Mouse (Mus musculus) small intestine, adult 2 months (tissue): ENCODE data around the gene Upf1. TPM values are rescaled to one million over a fixed set of nuclear protein-coding genes. Genes with fewer than 3 reads are reported as not detected.
A peak's percentile ranks its signal among the peaks of the same experiment; 100 is the strongest.

Experiments
- H3K27ac ChIP-seq: fragments of 200-500 bp; 2 replicates; pipeline ENCODE4 v1.5.1; 2012; ENCODE audit warnings: low read depth, low read length, control low read depth, inconsistent platforms; ENCODE audit not compliant: insufficient read depth
- H3K27me3 ChIP-seq: fragments of 200-500 bp; 2 replicates; pipeline ENCODE4 v1.6.1; 2012; ENCODE audit warnings: mild to moderate bottlenecking, moderate library complexity, low read length, inconsistent platforms; ENCODE audit not compliant: control insufficient read depth, insufficient read depth
- H3K36me3 ChIP-seq: fragments of 200-500 bp; 2 replicates; pipeline ENCODE4 v1.6.1; 2012; ENCODE audit warnings: mild to moderate bottlenecking, low read length, control low read depth, inconsistent platforms; ENCODE audit not compliant: control insufficient read depth, insufficient read depth
- H3K4me1 ChIP-seq: fragments of 200-500 bp; 2 replicates; pipeline ENCODE4 v1.6.1; 2012; ENCODE audit warnings: low read length, inconsistent platforms, mixed read lengths; ENCODE audit not compliant: control insufficient read depth, insufficient read depth, insufficient read length
- H3K4me3 ChIP-seq: fragments of 200-500 bp; 2 replicates; pipeline ENCODE4 v1.5.1; 2012; ENCODE audit warnings: low read depth, mild to moderate bottlenecking, control low read depth, inconsistent platforms, low read length, moderate library complexity
- CTCF ChIP-seq: fragments of 200-500 bp; IDR thresholded peaks from 2 replicates; pipeline ENCODE4 v1.5.1; 2012; ENCODE audit warnings: low read depth, mild to moderate bottlenecking, control low read depth, inconsistent platforms, low read length, moderate library complexity, mixed read lengths; ENCODE audit not compliant: insufficient replicate concordance, insufficient read length; ENCODE audit errors: extremely low read depth
- POLR2A ChIP-seq: fragments of 200-500 bp; IDR thresholded peaks from 2 replicates; pipeline ENCODE4 v1.6.1; 2012; ENCODE audit warnings: low read depth, mild to moderate bottlenecking, control low read depth, inconsistent platforms, low read length, moderate library complexity
- WGBS: fragments of 180-500 bp; shearing (Covaris S2); methylation state at CpG from one replicate; pipeline ENCODE4 v1.1.7; 2018; 5-methylcytosine and 5-hydroxymethylcytosine counted together
- polyA plus RNA-seq: library from polyadenylated mRNA; depleted of rRNA; stranded (reverse); fragments of >200 nt; gene quantifications from 2 replicates; pipeline ENCODE4 v1.2.3, GENCODE M21; 2012

Upf1 gene
- polyA plus RNA-seq, 1 experiment: 43.8 TPM

DNA sequence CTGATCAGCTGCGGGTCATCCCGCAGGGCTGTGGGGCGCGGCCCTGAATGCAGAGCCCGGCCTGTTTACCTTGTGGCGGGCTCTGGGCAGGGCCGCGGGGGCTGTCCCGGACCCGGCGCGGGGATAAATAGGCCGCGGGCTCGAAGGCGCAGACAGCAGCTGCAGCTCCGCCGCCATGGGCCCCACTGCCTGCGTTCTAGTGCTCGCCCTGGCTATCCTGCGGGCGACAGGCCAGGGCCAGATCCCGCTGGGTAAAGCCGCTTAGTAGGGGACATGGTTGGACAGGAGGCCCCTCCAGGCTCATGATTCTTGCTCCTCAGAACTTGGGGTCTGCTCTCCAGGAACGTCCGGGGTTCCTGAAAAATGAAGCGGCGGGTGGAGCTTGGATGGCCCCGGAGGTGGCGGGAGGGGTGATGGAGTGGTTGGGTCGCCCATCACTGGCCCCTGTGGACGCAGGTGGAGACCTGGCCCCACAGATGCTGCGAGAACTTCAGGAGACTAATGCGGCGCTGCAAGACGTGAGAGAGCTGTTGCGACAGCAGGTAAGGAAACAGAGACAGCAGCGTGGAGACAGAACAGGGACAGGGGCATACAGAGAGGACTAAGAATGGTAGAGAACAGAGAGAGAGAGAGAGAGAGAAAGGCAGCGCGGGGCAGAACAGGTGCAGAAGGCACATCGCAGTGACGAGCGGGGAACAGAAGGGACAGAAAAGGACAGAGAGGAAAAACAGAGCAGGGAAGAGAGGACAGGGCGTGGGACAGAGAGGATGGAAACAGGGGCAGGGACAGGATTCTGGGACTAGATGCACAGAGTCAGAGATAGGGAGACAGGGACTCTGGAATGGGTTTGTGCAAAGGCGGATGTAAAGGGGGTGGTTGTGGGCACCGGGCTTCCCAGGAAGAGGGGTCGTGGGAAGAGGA is 20.6 kb upstream of the Upf1 start, which contains the start of gene Comp:
Comp (plus strand) TSS at position 162 of the 921 bp plus-strand sequence.
- no peak for TF ChIP-seq POLR2A
- TF ChIP-seq CTCF: no peak
- H3K27ac ChIP-seq: no peak within 1 kb of the TSS
- peaks cover 22% of the 10 kb centered on the region for H3K4me1 ChIP-seq
- peaks cover 52% of the 10 kb centered on the region for H3K27me3 ChIP-seq
- no peaks in the 10 kb centered on the region for H3K36me3 ChIP-seq
- 6% methylated on average over 47 of the region's 47 CpGs for WGBS
- H3K4me3 ChIP-seq: peak within 1 kb of the TSS; percentile 54

DNA sequence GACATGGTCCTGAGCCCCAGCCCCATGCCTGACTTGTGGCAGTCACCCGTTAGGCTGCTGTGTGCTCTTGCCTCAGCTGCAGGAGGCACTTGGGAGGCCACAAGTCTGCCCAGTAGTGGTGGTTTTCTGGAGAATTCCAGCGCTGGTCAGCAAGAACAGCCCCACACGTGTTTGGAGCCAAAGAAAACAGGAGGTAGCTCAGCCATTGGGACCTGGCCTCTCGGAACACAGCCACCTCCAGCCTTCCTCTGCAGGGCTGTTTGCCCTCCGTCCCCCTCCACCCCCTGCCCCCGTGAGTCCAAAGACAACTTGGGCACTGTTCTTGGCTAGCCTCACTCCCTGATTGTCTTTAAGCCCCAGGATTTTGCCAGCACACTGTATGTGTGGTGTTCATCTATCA is 18.9 kb upstream of the Upf1 start:
- WGBS: 79% methylated on average over 6 of the region's 6 CpGs
- TF ChIP-seq CTCF: no peak
- Histone ChIP-seq H3K4me3 (no peak overlapping the region), H3K4me1 (peaks cover 22% of the 10 kb centered on the region), H3K36me3 (no peaks in the 10 kb centered on the region), H3K27ac (no peak overlapping the region), H3K27me3 (peaks cover 49% of the 10 kb centered on the region)

DNA sequence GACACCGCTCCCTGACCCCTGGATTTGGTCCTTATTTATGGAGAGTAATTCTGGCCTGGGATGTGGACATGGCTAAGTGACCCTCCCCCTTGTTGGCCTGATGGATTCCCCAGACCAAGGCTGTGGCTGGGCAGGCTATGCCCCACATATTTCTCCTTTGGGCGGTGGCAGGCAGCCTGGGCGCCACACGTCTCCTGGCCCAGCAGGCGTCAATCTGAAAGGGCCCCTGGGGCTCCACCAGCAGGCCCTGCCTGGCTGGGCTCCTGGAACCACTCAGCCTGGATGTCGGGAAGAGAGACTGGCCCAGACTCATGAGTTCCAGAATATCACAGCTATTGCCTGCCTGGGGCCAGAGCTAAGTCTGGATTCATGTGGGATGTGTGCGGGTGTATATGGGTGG is 17.4 kb upstream of the Upf1 start:
- Histone ChIP-seq H3K4me3 (no peak overlapping the region), H3K27ac (no peak overlapping the region), H3K27me3 (peaks cover 34% of the 10 kb centered on the region), H3K36me3 (no peaks in the 10 kb centered on the region), H3K4me1 (peaks cover 13% of the 10 kb centered on the region)
- WGBS: 92% methylated on average over 7 of the region's 7 CpGs
- TF ChIP-seq POLR2A: no peak
- no peak for TF ChIP-seq CTCF

DNA sequence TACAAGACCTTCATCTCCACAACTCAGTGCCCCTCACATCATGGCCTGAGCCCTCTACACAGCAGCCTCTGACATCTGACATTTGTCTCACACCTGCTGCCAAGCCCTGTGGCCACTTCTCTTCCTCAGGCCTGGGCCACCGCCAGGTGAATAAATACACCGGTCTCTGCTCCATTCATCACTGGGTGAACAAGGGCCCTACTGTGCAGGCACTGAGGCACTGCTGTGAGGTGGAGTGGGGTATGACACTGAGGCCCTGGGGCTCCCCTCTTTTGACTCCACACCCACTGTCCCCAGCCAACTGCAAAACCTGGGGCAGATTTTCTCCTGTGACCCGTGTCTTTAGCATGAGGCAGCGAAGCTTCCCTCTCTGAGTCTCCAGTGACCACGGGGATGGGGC is 13.5 kb upstream of the Upf1 start:
- 60% methylated on average over 5 of the region's 5 CpGs for WGBS
- Histone ChIP-seq H3K4me1 (peaks cover 8% of the 10 kb centered on the region), H3K27me3 (no peaks in the 10 kb centered on the region), H3K36me3 (no peaks in the 10 kb centered on the region), H3K4me3 (no peak overlapping the region), H3K27ac (no peak overlapping the region)
- TF ChIP-seq POLR2A: no peak
- no peak for TF ChIP-seq CTCF

DNA sequence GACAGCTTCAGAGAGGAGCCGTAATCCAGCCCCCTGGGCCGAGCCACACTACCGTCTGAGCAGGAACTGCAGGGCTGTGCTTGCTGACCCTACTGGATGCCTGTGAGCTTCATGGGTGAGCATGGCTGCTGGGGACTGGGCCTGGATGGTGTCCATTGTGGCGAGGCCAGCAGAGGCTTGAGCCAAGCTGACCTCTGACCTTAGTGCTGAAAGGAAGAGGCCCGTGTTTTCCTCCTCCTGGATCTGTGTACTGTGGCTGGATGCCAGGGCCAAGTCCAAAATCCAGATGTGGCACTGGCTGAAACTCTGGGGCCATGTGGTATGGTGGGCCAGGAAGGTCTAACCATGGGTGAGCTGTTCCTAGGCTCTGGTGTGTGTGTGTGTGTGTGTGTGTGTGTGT is 11.0 kb upstream of the Upf1 start:
- Histone ChIP-seq H3K4me3 (no peak overlapping the region), H3K27me3 (no peaks in the 10 kb centered on the region), H3K36me3 (no peaks in the 10 kb centered on the region), H3K4me1 (peaks cover 8% of the 10 kb centered on the region), H3K27ac (no peak overlapping the region)
- 32% methylated on average over 5 of the region's 5 CpGs for WGBS
- no peak for TF ChIP-seq POLR2A

DNA sequence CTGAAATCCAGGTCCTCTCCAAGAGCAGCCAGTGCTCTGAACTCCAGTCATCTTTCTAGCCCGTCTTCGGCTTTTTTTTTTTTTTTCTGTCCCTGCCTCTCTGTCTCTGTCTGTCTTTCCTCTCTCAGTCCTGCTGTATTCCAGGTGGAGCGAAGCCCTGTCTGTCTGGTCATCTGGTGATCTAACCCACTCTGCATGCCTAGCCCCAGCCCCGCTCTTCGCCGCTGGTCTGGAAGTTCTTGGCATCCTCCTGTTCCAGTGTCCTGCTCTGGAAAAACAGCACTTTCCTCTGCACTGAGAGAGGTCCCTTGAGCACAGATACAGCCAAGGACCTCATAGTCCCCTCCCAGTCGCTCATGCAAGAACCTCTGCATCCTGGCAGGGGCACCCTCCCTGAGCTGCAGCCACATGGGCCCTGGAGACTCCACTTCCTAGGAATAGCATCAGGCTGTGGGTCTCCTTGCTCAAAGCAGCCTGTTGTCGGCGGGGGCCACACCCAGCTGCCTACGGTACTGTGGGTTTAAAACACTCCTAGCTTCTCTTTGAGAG is 8.5 kb upstream of the Upf1 start:
- no peaks in the 10 kb centered on the region for H3K27me3 ChIP-seq
- no peaks in the 10 kb centered on the region for H3K36me3 ChIP-seq
- H3K4me1 ChIP-seq: peaks cover 8% of the 10 kb centered on the region
- no peak overlapping the region for H3K4me3 ChIP-seq
- TF ChIP-seq CTCF (no peak), POLR2A (no peak)
- H3K27ac ChIP-seq: no peak overlapping the region
- WGBS: 84% methylated on average over 10 of the region's 10 CpGs

DNA sequence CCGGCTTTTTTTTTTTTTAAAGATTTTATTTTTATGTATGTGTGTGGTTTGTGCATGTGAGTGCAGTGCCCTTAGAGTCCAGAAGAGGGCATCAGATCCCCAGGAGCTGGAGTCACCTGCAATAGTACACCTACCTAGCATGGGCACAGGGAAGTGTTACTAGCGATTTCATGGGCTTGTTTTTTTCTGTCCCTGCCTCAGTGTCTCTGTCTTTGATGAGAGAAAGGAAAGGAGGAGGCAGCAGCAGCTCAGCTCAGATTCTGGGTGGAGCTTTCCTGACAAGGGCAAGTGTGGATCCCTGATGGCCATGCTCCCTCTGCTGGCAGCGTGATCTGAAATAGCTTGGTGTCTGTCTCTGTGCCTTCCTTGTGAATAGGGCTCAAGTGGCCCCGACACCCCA is 7.7 kb upstream of the Upf1 start:
- TF ChIP-seq POLR2A (no peak), CTCF (peak; percentile 53; the same call in 1 of the 2 replicates)
- Histone ChIP-seq H3K27ac (no peak overlapping the region), H3K36me3 (no peaks in the 10 kb centered on the region), H3K4me1 (peaks cover 8% of the 10 kb centered on the region), H3K4me3 (no peak overlapping the region), H3K27me3 (no peaks in the 10 kb centered on the region)
- WGBS: 61% methylated on average over 4 of the region's 4 CpGs
